Mouse (Mus musculus): ENCODE measurements around the gene Fgr. TPM values are rescaled to one million over a fixed set of nuclear protein-coding genes. Genes with fewer than 3 reads are reported as not detected.

The Fgr gene
- polyA plus RNA-seq, 1 experiment: not detected

DNA sequence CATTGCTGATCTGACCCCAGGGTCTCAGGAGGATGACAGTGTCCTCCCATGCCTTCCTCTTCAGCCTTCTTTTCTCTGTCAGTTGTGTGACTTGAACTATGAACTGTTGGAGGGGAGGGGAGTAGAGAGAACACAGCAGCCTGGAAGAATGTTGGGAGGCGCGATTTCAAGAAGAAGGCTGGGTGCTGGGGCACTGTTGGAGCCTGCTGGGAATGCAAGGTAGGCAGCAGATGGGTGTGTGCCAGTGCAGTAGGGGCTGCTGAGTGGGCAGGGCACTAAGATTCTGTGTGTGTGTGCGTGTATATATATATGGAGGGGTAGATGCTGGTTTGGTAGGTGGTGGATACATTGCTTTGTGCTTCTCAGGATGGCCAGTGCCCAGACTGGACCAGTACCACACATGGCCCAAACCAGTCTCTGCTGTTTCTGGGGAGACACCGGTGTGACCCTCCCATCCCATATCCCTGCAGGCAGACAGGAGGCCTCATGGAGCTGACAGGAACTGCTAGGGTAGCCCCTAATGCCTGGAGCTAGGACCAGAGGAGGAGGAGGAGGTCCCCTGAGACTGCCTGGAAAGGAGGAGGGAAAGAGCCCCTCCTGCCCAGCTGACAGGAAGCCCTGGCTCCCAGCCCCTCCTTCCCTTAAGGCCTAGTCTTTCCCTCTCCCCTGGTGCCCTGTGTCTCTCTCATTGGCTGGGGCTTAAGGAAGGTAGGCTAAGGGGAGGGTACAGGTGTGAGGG, 43.0 kb downstream of the Fgr start:
- TF ChIP-seq GATA1 (IDR thresholded peaks at IDR 0.05; ENCODE audit: low read length): no peak

DNA sequence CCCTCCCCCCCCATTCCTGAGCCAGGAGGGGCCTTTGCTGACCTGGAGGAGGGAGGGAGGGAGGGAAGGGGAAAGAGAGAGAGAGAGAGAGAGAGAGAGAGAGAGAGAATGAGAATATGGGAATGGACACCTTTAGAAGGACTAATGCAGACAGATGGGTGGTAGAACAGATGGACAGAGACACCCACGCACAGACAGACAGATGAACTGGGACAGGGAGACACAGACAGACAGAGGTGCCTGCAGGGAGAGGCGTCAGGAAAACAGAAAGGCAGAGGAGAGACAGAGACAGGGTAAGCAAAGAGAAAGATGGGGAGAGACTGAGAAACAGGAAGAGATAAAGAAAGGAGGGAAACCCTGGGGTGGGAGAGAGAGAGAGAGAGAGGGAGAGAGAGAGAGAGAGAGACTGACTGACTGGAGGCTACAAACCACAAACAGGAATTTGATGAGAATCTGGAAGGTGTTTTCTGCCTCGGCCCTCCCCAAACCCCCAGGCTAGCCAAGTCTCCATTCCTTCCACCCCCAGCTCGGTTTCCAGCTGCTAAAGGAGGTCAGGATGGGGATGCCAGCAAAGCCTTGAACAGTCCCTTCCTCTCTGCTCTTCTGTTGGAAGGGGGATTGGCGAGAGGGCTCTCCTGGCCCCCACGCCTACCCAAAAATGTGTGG, 43.8 kb downstream of the Fgr start:
- no peak for TF ChIP-seq GATA1 (IDR thresholded peaks at IDR 0.05; ENCODE audit: low read length)

DNA sequence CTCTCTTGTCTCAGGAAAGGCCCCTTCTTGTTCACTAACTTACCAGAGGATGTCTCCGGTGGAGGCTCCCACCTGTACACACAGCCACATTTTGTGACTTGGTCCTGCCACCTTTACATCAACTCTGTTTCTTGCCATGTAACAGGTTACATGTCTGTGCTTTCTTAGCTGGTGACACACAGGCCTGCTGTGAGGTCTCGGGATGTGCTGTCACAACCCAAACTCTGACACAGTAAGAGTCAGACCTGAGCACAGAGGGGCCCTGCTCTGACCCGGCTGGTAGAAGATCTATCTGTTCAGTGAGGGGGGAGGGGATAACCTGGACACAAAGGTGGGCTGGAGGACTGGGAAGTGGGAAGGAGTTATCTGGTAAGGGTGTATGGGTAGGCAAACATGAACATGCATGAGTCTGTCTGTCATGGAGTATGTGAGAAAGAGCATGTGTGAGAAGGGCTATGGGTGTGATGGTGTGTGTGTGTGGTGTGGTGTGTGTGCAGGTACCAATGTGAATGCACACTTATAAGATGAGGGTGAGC, 44.4 kb downstream of the Fgr start:
- TF ChIP-seq GATA1 (IDR thresholded peaks at IDR 0.05; ENCODE audit: low read length): no peak

DNA sequence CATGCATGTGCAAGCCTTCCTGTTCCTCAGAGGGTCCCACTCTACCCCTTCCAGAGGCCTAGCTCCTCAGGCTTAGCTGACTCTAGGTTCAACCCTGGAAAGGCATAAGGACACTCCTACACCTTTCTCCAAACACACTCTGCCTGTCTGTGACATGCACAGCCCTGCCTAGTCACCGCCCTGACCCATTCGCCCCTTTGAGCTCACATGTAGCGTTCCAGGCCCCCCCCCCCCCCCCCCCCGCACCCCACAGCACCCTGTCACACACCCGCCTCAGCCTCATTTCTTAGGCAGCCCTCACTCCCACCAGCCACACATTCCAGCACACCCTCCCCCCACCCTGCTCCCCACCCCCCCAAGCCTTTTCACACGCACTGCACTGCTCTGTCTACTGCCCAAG, 46.8 kb downstream of the Fgr start:
- no peak for TF ChIP-seq GATA1 (IDR thresholded peaks at IDR 0.05; ENCODE audit: low read length)

DNA sequence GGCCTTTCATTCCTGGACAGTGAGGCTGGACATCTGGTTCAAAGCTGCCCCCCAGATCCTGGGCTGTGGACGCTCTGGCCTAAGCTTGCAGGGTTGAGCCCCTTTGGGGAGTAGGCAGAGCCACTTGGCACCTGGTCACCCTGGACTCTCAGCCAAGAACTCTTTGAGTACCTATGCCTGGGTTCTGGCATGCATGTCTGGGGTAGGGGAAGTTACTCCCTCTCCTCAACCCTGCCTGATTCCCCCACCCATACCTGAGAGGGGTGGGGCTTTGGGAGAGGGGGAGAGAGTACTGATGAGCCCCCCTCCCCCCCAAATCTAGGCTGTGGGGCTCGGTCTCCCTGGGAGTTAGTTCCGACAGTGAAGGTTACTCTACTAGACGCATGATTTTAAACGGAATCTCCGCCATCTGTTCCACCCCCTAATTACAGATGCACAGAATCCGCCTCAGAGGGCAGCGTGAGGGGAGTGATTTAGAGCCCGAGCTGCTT, 47.3 kb downstream of the Fgr start:
- TF ChIP-seq GATA1 (IDR thresholded peaks at IDR 0.05; ENCODE audit: low read length): no peak

DNA sequence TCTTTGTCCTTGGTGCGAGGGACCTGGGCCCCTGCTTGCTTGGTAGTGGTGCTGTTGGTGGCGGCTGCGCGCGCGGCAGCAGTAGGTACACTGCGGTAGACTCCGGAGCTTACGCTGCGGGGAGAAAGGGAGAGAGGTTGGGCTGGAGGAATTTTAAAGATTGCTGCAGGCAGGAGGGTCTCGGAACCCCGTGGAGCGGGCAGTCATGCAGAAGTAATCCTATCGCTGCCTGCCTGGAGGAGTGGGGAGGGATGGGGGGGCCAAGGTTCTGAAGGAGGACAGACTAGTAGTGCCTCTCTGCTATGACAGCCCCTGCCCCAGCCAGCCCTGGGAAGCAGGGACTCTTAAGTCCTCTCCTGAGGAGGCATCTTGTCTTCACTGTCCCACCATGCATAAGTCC, 48.3 kb downstream of the Fgr start:
- TF ChIP-seq GATA1 (IDR thresholded peaks at IDR 0.05; ENCODE audit: low read length): no peak

DNA sequence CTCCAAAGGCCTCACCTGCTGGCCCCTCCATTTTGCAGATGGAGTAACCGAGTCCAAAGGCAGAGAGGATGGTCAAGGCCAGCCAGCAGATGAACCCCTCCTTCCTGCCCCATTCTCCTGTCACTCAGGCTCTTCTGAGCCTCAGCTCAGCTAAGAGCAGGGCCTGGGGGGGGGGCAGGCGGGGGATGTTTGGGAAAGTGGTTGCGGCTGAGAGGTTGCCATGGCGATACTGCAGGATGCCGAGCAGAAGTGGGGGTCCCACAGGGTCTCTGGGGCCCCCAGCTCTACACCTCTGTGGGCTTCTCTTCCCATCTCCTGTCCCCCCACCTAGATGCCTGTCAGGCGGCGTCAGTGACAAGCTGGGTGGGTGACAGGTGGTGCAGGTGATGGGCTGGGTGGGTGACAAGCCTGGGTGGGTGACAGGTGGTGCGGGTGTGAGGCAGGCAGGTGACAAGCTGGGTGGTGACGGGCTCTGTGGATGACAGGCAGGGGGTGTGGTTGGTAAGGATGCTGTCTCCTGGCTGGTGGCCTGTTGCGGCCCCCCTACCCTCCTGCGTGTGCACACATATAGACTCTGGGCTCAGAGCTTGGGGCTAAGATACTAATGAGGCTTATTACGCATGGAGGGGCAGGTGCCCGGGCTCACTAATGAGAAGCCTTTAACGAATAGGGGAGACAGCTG, 49.2 kb downstream of the Fgr start:
- TF ChIP-seq GATA1 (IDR thresholded peaks at IDR 0.05; ENCODE audit: low read length): no peak

DNA sequence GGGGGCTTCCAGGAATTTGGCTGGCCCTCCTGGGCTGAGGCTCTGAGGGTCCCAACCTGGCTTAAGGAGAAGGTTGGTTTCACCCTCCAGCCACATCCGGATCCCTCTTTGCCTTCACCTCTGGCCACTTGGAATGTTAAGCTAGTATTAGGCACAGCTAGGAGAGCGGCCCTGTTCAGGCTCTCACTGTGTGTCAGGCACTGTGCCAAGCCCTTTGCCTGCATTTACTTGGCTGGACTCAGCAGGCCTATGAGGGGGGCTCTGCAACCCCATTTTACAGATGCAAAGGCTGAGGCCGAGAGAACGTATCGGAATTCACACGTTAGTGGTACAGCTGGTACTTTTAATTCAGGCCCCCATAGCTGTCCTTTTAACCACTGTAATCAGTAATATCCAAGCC, 49.7 kb downstream of the Fgr start:
- no peak for TF ChIP-seq GATA1 (IDR thresholded peaks at IDR 0.05; ENCODE audit: low read length)

DNA sequence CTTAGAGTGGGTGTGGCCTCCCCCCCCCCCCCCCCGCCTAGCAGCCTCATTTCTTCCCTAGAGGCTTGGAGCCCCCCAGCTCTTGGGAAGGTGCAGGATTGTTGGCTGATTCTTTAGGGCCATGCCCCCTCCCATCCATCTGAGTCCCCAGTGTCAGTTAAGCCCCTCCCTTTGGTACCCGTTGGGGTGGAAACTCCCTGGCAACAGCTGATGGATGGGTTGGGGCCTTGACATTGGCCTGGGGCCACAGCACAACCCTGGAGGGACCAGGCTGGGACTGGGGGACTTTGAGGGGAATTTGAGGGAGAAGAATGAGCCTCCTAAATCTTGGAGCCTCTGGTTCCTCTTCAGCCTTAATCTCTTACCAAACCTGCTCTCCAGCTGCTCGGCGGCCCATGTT, 50.5 kb downstream of the Fgr start:
- TF ChIP-seq GATA1 (IDR thresholded peaks at IDR 0.05; ENCODE audit: low read length): no peak

DNA sequence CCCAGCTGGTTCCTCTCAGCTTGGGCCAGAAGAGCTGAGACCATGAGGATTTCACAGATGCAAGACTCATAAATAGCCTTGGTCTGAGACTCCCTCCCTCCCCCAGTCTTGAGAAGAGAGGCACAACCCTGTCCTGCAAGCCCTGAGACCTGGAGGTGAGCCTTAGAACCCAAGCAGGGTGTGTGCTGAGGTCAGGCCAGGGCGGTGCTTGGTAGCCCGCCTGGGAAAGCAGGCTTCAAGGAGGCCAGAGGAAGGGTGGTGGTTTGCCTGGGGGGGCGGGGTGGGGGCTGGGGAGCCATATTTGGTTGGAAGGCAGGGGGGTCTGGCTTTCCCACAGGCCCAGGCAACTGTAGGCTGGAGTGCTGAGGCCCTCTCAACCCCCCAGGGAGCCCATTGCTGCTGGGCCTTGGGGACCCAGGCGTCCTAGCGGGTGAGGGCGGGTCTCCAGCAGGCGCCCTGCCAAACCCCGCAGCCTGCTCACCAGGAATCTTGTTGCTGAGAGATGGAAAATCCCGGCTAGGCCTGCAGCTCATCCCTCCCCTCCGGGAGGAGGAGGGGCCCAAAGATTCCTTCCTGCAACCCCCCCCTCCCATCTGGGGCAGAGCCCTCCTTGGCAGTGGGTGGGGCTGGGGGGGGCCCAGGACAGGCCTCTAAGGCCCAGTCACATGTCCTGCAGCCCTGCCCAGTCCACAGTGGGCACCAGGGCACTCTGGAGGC, 51.2 kb downstream of the Fgr start:
- no peak for TF ChIP-seq GATA1 (IDR thresholded peaks at IDR 0.05; ENCODE audit: low read length)

DNA sequence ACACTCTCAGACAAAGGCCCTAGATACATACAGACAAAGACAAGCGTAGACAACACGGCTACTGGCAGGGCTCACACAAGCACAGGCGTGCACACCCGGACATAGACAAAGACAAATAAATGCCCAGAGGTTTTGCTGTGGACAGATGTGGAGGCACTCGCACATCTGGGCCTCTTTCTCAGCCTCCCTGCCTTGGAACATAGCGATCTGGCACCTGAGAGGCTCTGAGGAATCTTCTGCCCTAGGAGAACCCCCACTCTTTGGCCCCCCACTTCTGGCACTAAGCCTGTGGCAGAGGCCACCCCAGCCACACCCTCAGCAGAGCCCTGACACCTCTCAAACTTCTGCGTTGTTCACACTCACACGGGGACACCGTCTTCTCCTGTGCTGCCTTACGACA, 52.4 kb downstream of the Fgr start:
- TF ChIP-seq GATA1 (IDR thresholded peaks at IDR 0.05; ENCODE audit: low read length): no peak

DNA sequence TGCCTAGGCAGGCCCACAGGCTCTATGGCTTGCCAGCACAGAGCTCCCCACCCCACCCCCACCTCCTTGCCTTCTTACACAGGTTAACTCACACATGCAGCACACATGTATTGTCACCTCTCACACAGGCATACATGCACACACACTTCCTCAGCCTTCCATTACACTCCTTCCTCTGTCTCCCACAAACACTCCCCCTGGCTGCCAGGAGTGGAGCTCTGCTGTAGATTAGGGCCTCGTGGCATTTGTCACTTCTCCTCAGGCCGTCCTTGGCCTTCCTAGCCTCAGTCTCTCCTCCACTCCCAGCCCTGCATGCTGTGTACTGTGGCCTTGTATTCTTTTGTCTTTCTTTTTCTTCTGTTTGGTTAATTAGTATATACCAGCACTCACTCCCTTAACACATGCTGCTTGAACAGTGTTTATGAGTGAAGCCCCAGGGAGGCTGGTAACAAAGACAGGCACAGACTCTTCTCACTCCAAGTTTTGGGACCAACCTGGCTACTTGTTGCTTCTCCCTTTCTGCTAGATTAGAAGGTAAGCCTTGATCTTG, 53.0 kb downstream of the Fgr start:
- TF ChIP-seq GATA1 (IDR thresholded peaks at IDR 0.05; ENCODE audit: low read length): no peak

DNA sequence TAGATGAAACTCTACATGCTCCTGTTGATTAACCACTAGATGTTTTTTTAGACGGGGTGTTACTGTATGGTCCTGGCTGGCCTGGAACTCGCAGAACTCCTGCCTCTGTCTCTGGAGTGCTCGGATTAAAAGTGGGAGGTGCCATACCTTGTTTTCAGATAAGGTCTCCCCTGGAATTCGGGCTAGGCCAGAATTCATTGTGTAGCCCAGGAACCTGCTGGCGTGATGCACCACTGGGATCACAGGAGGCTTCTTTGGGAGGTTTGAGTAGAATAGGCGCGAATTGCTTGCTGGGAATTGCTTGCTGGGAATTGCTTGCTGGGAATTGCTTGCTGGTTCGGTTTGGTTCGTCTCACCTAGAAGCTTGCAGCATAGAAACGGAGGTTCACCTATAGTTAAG, 53.8 kb downstream of the Fgr start:
- no peak for TF ChIP-seq GATA1 (IDR thresholded peaks at IDR 0.05; ENCODE audit: low read length)

DNA sequence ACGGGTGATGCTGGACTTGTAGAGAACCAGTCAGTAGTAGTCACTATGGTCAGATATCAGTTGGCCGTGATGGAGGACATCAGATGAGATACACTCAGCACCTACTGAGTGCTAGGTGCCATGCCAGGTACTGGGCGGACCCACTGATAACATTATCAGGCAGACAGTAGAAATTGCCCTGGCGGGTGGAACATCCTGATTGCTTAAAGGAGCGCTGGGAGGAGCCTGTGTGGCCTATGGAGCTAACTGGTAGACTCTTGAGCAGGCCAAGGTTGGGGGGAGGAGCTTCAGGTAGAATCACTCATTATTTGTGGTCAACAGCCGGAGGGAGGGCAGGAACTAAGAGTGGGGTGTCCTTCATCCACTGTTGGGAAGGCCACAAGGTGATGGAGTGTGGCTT, 54.3 kb downstream of the Fgr start:
- no peak for TF ChIP-seq GATA1 (IDR thresholded peaks at IDR 0.05; ENCODE audit: low read length)

DNA sequence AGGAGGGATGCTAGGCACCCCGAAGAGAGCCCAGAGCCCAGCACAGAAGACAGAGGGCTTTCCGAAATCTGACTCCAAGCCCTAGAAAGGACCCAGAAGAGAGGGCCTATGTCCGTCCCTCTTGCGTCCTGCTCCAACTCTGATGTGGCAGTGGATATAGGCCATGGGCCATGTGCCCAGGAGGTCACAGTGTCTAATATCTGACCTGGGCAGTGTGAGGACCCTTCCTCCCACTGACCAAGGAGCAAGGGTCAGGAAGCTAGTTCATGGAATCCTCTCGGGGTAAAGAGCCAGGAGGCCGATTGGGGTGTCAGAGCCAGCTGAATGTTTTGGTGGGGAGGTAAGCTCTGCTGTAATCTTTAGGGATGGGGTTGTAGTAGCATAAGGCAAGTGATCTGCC, 55.0 kb downstream of the Fgr start:
- TF ChIP-seq GATA1 (IDR thresholded peaks at IDR 0.05; ENCODE audit: low read length): no peak

Measured in G1E-ER4 (cell line).